In genomic region chr8:87984778-87985177, GRCm38 (mm10) we compare ENCODE assay signal across 23 mouse cellular contexts. TPM values are rescaled to one million over a fixed set of nuclear protein-coding genes. Genes with fewer than 3 reads are reported as not detected.
A peak's percentile ranks its signal among the peaks of the same experiment; 100 is the strongest.
DNase-seq lines count a peak whose midpoint lies in the region; ATAC-seq and TF ChIP-seq lines count a peak whose summit lies in the region.
"Had no signal": no experiment of that assay in that cellular context is flagged by ENCODE, and none has a peak within 500 bp of the region (broad histone marks: within the 10 kb centered on the region; RNA-seq: fewer than 3 reads in every experiment).

No protein-coding gene starts in this region.

- no peak for TF ChIP-seq CTCF in stomach, postnatal 0 days (IDR thresholded peaks at IDR 0.05; ENCODE audit: low read depth)

- H3K36me3 ChIP-seq in heart, embryonic 13.5 days: no peaks in the 10 kb centered on the region
- no peaks in the 10 kb centered on the region for H3K36me3 ChIP-seq in stomach, embryonic 14.5 days (ENCODE audit: control insufficient read depth, insufficient read depth, low read length)
- no peaks in the 10 kb centered on the region for H3K36me3 ChIP-seq in stomach, postnatal 0 days (ENCODE audit: control insufficient read depth, insufficient read depth, low read length)
- H3K36me3 ChIP-seq: embryonic facial prominence, embryonic 10.5 days; heart, embryonic 15.5 days; hindbrain, embryonic 10.5 days had no signal

- peaks cover 3% of the 10 kb centered on the region; the same call in 1 of the 2 replicates for H3K27me3 ChIP-seq in heart, embryonic 13.5 days (replicated peaks)
- no peaks in the 10 kb centered on the region for H3K27me3 ChIP-seq in stomach, embryonic 14.5 days (ENCODE audit: control insufficient read depth, insufficient read depth, low read length)
- no peaks in the 10 kb centered on the region for H3K27me3 ChIP-seq in stomach, postnatal 0 days (ENCODE audit: control insufficient read depth, insufficient read depth, low read length)
- H3K27me3 ChIP-seq: forebrain, embryonic 13.5 days; heart, embryonic 15.5 days had no signal

- H3K27ac ChIP-seq in heart, embryonic 13.5 days (replicated peaks): no peak overlapping the region
- no peak overlapping the region for H3K27ac ChIP-seq in stomach, embryonic 14.5 days (ENCODE audit: low read length)
- H3K27ac ChIP-seq in stomach, postnatal 0 days (replicated peaks): no peak overlapping the region
- H3K27ac ChIP-seq: embryonic facial prominence, embryonic 10.5 days; forebrain, embryonic 13.5 days; gastrocnemius, adult 2 months; heart, embryonic 15.5 days; hindbrain, embryonic 10.5 days; hindbrain, embryonic 14.5 days had no signal

- no peak for ATAC-seq in heart, embryonic 13.5 days (ENCODE audit: extremely low read depth, insufficient number of reproducible peaks, low FRiP score, low TSS enrichment)
- peak; percentile 53; the same call in 1 of the 2 replicates for ATAC-seq in stomach, embryonic 14.5 days (ENCODE audit: insufficient number of reproducible peaks, insufficient read depth, low FRiP score, low read depth)
- no peak for ATAC-seq in stomach, postnatal 0 days (ENCODE audit: low FRiP score, low TSS enrichment)
- ATAC-seq: forebrain, embryonic 13.5 days; forebrain, postnatal 0 days; intestine, postnatal 0 days; Patski had no signal

- peaks cover 15% of the 10 kb centered on the region for H3K4me1 ChIP-seq in heart, embryonic 13.5 days
- no peaks in the 10 kb centered on the region for H3K4me1 ChIP-seq in stomach, embryonic 14.5 days (ENCODE audit: control insufficient read depth, insufficient read depth, low read length)
- no peaks in the 10 kb centered on the region for H3K4me1 ChIP-seq in stomach, postnatal 0 days (replicated peaks; ENCODE audit: control insufficient read depth, insufficient read depth)

- no peak for TF ChIP-seq EP300 in stomach, postnatal 0 days (optimal IDR thresholded peaks at IDR 0.05)

- WGBS in heart, embryonic 13.5 days: 14% methylated on average over 5 of the region's 5 CpGs
- WGBS in stomach, embryonic 14.5 days: 16% methylated on average over 5 of the region's 5 CpGs
- 27% methylated on average over 5 of the region's 5 CpGs for whole genome bisulfite sequencing in stomach, postnatal 0 days

- H3K4me3 ChIP-seq in heart, embryonic 13.5 days: no peak overlapping the region
- H3K4me3 ChIP-seq in stomach, embryonic 14.5 days (ENCODE audit: low read depth, low read length): no peak overlapping the region
- H3K4me3 ChIP-seq in stomach, postnatal 0 days (ENCODE audit: low read depth, low read length): no peak overlapping the region
- H3K4me3 ChIP-seq: embryonic facial prominence, embryonic 10.5 days; forebrain, embryonic 13.5 days; gastrocnemius, adult 2 months; heart, embryonic 15.5 days; hindbrain, embryonic 10.5 days had no signal

- peak overlapping the region; percentile 44; the same call in 1 of the 2 replicates for H3K4me2 ChIP-seq in heart, embryonic 13.5 days
- no peak overlapping the region for H3K4me2 ChIP-seq in stomach, embryonic 14.5 days (replicated peaks; ENCODE audit: low read depth, low read length)
- H3K4me2 ChIP-seq in stomach, postnatal 0 days (replicated peaks; ENCODE audit: low read depth): no peak overlapping the region
- H3K4me2 ChIP-seq: forebrain, embryonic 13.5 days; hindbrain, embryonic 14.5 days had no signal

- no peak overlapping the region for H3K9ac ChIP-seq in heart, embryonic 13.5 days
- no peak overlapping the region for H3K9ac ChIP-seq in stomach, embryonic 14.5 days (replicated peaks; ENCODE audit: low read depth, low read length)
- no peak overlapping the region for H3K9ac ChIP-seq in stomach, postnatal 0 days (ENCODE audit: low read length)
- H3K9ac ChIP-seq: forebrain, embryonic 13.5 days; forebrain, postnatal 0 days; heart, embryonic 15.5 days; hindbrain, embryonic 14.5 days had no signal

- no peak for DNase-seq in heart, adult 18-20 months
- DNase-seq in stomach, postnatal 0 days (ENCODE audit: low spot score): no peak
- DNase-seq in R1 (ENCODE audit: low read depth, low spot score): peak; percentile 75
- DNase-seq in embryo, embryonic 10.5 days (ENCODE audit: low spot score): no peak
- no peak for DNase-seq in adrenal gland, postnatal 10 days
- DNase-seq: adrenal gland, adult 8-10 months; cerebellum, adult 11 months; cerebellum, adult 8-10 months; cerebellum, postnatal 14 days; forebrain, postnatal 0 days; gastrocnemius, adult 2 months; gastrocnemius, postnatal 25 days; kidney, adult 9 months had no signal

- H3K9me3 ChIP-seq in heart, embryonic 13.5 days: no peaks in the 10 kb centered on the region
- no peaks in the 10 kb centered on the region for H3K9me3 ChIP-seq in stomach, embryonic 14.5 days (ENCODE audit: control insufficient read depth, low read depth, low read length)
- H3K9me3 ChIP-seq in stomach, postnatal 0 days (ENCODE audit: control insufficient read depth, low read length): no peaks in the 10 kb centered on the region
- H3K9me3 ChIP-seq: embryonic facial prominence, embryonic 10.5 days; forebrain, embryonic 13.5 days; heart, embryonic 15.5 days; hindbrain, embryonic 10.5 days had no signal

RNA-seq across cellular contexts. Expression of gene Zfp423, which starts 25.4 kb away (rescaled TPM):
- polyA plus RNA-seq in heart, embryonic 13.5 days (2015; fragmentation: Nextera tagmentation; extraction: Ambion mirVana): 4.1 and 4.8 TPM in 2 replicates
- total RNA-seq in heart, adult 18-20 months (2021): 1 to 10 TPM; 3.6 to 4.9 TPM
- 13.6 and 15.3 TPM in 2 replicates for polyA plus RNA-seq in stomach, embryonic 14.5 days (2014; fragmentation: Nextera tagmentation; extraction: Ambion mirVana)
- polyA plus RNA-seq in stomach, postnatal 0 days (2015; fragmentation: Nextera tagmentation; extraction: Ambion mirVana): 2.6 and 2.8 TPM in 2 replicates
- total RNA-seq in adrenal gland, postnatal 10 days (2021): 10 to 100 TPM; 19.6 to 35.2 TPM
- total RNA-seq: granulocyte monocyte progenitor cell, adult 5-6 weeks had no signal
